Mouse (Mus musculus) embryonic stem cell, embryonic (primary cell): ENCODE results near the gene Slc27a2.
"Not testable (repeated sequence)": the region's sequence is repeated elsewhere in the genome, so short reads cannot be mapped to it uniquely, and the experiment has no call there.

Experiments
- CTCF ChIA-PET, 4 experiments: fragments of 300-600 bp in 2 of 4; fragments of 350-600 bp in 2 of 4; sonication (Branson Sonifier 250); formaldehyde crosslinking; loops; one replicate each; lab custom pipeline; 2022; ENCODE audit warnings: inconsistent platforms in 2 of 4; lab: Charles Lee
- POLR2A ChIA-PET, 4 experiments: fragments of 300-600 bp in 2 of 4; fragments of 350-600 bp in 2 of 4; sonication (Branson Sonifier 250); formaldehyde crosslinking; loops; one replicate each; lab custom pipeline; 2022; ENCODE audit warnings: antibody characterized with exemption in 4 of 4, inconsistent platforms in 1 of 4; lab: Charles Lee

Gene Slc27a2

GRCm38 (mm10) chr2:126593831-126594610 lies 41.8 kb downstream of the Slc27a2 start:
- CTCF ChIA-PET = interaction anchor here (0.6 to 2.6 kb wide), 63 partner anchors 7 to 1344 kb away, joined by 3 to 17 read pairs (median 4); partner anchors contain the start of genes Hdc (in 2 of the 4), Ap4e1 (in 1 of the 4), Blvra (in 1 of the 4) and Trpm7 (in 1 of the 4)
- POLR2A ChIA-PET = interaction anchor here in 3 of 4 experiments (0.6 to 1.7 kb wide), 11 partner anchors 10 to 413 kb away, joined by 3 to 7 read pairs (median 4); partner anchors contain the start of genes Slc27a2 (in 1 of the 3), Trpm7 (in 1 of the 3) and Usp8 (in 1 of the 3)

- ChIA-PET CTCF (interaction anchor here in 3 of 4 experiments (0.5 to 1.2 kb wide), 5 partner anchors 11 to 1821 kb away, joined by 3 to 5 read pairs (median 3); no protein-coding TSS in a partner anchor), POLR2A (interaction anchor here in 1 of 4 experiments (0.9 to 1.0 kb wide), 2 partner anchors 11 to 187 kb away, joined by 3 to 4 read pairs; partner anchors contain the start of gene Usp50)
Observed at GRCm38 (mm10) chr2:126596347-126597072, 44.3 kb downstream of the Slc27a2 start.

- POLR2A ChIA-PET = interaction anchor here in 2 of 4 experiments (0.8 to 2.2 kb wide), 5 partner anchors 22 to 186 kb away, joined by 3 to 8 read pairs (median 3); partner anchors contain the start of genes Hdc (in 2 of the 2) and Usp50 (in 1 of the 2)
- CTCF ChIA-PET = interaction anchor here (0.6 to 2.2 kb wide), 11 partner anchors 11 to 412 kb away, joined by 3 to 8 read pairs (median 3); partner anchors contain the start of gene Hdc (in 1 of the 4)
Observed at GRCm38 (mm10) chr2:126597279-126598241, 45.4 kb downstream of the Slc27a2 start.

DNA sequence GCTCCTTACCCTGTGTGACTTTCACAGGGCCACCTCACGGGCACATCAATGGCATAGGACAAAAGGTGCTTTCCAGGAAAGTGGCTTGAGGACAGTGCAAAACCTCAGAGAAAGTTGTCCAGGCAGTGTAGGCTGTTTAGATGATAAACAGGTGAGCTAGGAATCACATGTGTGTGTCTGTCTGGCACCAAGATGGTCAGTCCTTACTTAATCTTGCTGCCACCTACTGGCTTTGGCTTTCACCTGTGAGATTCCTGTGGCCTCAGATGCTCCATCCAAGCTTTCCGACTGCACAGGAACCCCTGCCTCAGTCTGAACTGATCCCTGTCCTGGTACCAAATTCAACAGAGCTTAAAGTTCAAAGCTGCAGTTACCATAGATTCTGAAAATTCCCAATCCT lies 46.2 kb downstream of the Slc27a2 start:
- POLR2A ChIA-PET = interaction anchor here in 2 of 4 experiments (0.7 to 2.2 kb wide), 5 partner anchors 21 to 93 kb away, joined by 3 to 8 read pairs (median 3); partner anchors contain the start of gene Hdc (in 2 of the 2)
- CTCF ChIA-PET = interaction anchor here (0.6 to 2.2 kb wide), 13 partner anchors 12 to 411 kb away, joined by 3 to 8 read pairs (median 3); partner anchors contain the start of gene Hdc (in 1 of the 4)

DNA sequence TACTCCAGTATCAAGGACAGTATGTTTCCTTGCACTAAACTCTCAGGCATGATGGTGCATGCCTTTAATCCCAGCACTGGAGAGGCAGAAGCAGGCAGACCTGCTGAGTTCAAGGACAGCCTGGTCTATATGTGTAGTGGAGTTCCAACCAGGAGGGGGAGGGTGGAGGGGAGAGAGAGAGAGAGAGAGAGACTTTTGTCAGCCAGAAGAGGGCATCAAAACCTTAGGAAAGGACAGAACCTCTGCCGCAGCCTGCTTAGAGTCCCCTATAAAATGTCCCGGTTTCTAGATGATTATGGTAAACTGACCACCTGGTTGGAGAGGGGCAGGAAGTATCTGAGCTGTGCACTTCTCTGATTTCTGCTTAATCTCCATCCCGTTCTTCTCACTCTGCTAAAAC lies 46.8 kb downstream of the Slc27a2 start:
- POLR2A ChIA-PET = interaction anchor here in 2 of 4 experiments (0.7 to 2.2 kb wide), 6 partner anchors 20 to 1308 kb away, joined by 3 to 8 read pairs (median 3); partner anchors contain the start of genes Hdc (in 2 of the 2) and Blvra (in 1 of the 2)
- CTCF ChIA-PET = interaction anchor here in 3 of 4 experiments (0.6 to 2.2 kb wide), 15 partner anchors 12 to 398 kb away, joined by 3 to 8 read pairs (median 4); partner anchors contain the start of gene Hdc (in 1 of the 3)

DNA sequence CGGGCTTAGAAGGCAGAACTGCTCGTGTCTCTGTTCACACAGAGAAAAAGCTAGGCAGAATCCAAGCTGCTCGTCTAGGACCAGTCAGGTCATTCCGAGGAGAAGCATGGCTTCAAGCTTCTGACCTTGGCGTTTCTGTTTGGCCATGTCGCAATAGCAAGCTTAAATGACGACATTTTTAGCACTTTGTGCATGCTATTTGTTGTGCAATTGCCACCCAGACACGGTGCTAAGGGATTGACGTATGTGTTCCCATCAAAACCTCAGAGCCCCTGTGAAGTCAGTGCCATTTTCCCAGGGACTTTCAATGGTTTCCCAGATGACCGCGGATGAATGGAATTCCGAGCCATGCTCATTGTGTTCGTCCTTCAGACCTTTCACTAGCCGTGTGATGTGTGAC lies 48.3 kb downstream of the Slc27a2 start:
- ChIA-PET CTCF (interaction anchor here in 1 of 4 experiments (0.6 to 1.4 kb wide), 2 partner anchors 42 to 56 kb away, joined by 3 read pairs; no protein-coding TSS in a partner anchor), POLR2A (interaction anchor here in 1 of 4 experiments (1.1 kb wide), 1 partner anchor 48 kb away, joined by 3 read pairs; the partner anchor contains the start of gene Slc27a2)

DNA sequence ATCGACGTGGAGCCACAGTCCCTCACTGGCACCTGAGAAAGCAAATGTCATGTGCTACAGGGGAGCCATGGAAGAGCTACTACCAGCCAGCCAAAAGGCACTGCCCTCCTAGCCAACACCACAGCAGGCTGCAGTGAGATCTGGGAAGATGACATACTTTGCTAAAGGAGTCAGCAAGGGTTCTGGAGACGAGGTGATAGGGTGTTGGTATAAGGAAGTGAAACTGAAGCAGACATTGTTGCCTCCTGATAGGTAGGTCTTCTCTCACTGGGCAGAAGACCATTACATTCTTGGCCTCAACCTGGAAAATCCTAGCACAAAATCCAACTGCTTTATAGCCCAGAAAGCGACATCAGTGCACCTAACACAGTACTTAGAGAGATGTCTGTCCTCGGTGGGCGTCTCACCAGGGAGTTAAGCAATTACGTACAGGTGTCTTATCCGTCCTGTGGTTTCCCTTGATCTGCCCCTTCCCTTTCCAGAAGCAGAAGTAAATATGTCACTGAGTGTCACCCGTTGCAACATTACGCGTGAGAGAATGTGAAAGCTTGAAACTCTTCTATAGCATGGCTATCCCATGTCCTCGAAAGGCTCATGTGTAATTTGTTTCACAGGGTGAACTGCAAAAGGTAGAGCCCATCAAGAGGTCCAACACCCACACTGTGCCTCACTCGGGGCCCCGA lies 49.9 kb downstream of the Slc27a2 start:
- ChIA-PET CTCF (no interaction called here), POLR2A (no interaction called here)

- POLR2A ChIA-PET = no interaction called here
- CTCF ChIA-PET = no interaction called here
Observed at GRCm38 (mm10) chr2:126606061-126606687, 54.0 kb downstream of the Slc27a2 start.

DNA sequence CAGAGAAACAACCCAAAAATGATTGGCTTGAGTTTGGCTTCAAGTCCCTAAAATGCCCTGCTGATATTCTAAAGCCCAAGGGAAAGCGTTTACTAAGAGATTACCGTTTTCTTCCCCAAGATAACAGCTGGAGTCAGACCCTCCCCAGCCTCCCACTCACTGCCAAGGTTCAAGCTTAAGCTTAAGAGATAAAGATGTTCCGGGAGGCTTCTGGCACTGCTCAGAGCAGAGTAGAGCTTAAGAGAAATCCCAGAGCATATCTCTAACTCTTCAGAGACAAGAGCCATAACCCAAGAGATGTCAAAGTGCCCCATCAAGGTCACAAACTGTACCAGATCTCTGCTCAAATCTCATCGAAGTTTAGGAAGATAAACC lies 54.5 kb downstream of the Slc27a2 start:
- ChIA-PET POLR2A (no interaction called here), CTCF (interaction anchor here in 1 of 4 experiments (1.8 kb wide), 1 partner anchor 13 kb away, joined by 6 read pairs; no protein-coding TSS in a partner anchor)

GRCm38 (mm10) chr2:126607553-126608203 lies 55.5 kb downstream of the Slc27a2 start:
- CTCF ChIA-PET = interaction anchor here in 2 of 4 experiments (0.7 to 1.8 kb wide), 3 partner anchors 12 to 14 kb away, joined by 3 to 6 read pairs (median 3); no protein-coding TSS in a partner anchor
- POLR2A ChIA-PET = interaction anchor here in 2 of 4 experiments (0.6 to 0.8 kb wide), 2 partner anchors 12 to 1181 kb away, joined by 3 to 4 read pairs; no protein-coding TSS in a partner anchor

DNA sequence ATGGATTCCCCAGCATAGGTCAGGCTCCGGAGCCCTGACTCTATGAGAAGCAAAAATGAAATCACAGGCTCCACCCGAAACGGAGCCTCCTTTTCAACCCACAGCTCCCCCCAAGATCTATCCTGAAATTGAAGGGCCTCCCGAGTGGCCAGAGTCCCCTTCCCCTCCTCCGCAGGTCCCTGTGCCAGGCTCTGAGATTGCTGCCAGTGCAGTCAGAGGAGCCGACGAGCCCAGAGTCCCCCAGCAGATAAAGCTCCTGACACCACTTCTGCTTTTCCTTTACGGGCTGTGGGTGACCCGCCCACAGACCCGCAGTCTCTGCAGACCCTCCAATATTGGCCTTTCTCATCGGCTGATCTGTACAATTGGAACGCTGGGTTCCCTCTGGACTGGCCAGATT lies 57.4 kb downstream of the Slc27a2 start:
- POLR2A ChIA-PET, CTCF ChIA-PET: not testable (repeated sequence)

DNA sequence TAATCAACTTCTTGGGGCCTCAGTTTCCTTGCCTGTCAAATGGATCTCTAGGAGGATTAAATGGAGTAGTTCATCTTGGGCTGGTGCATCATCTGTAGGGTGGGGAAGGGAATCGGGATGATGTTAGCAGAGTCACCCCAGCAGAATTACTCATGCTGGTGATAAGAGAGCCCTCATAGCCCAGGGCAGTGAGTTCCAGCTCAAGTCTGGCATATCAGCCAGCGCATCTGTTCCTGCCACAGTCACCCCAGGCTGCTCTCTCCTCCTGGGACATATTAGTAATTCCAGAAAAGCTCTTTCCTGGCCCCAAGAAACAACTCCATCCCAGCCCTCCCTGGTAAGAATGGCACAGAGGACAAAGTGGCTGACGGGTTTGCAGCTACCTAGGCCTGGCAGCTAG lies 63.1 kb downstream of the Slc27a2 start:
- ChIA-PET POLR2A (interaction anchor here in 1 of 4 experiments (0.6 kb wide), 1 partner anchor 9 kb away, joined by 3 read pairs; no protein-coding TSS in a partner anchor), CTCF (interaction anchor here in 1 of 4 experiments (1.5 kb wide), 1 partner anchor 22 kb away, joined by 3 read pairs; no protein-coding TSS in a partner anchor)

GRCm38 (mm10) chr2:126618470-126619179 lies 66.4 kb downstream of the Slc27a2 start:
- ChIA-PET POLR2A (interaction anchor here in 3 of 4 experiments (0.7 to 1.9 kb wide), 6 partner anchors 9 to 20 kb away, joined by 3 to 8 read pairs (median 4); no protein-coding TSS in a partner anchor), CTCF (interaction anchor here in 3 of 4 experiments (0.6 to 2.2 kb wide), 5 partner anchors 20 to 49 kb away, joined by 3 to 11 read pairs (median 4); no protein-coding TSS in a partner anchor)

- POLR2A ChIA-PET = interaction anchor here in 3 of 4 experiments (0.7 to 1.9 kb wide), 6 partner anchors 8 to 21 kb away, joined by 3 to 8 read pairs (median 4); no protein-coding TSS in a partner anchor
- CTCF ChIA-PET = interaction anchor here (0.6 to 2.2 kb wide), 7 partner anchors 11 to 48 kb away, joined by 3 to 11 read pairs (median 3); no protein-coding TSS in a partner anchor
Observed at GRCm38 (mm10) chr2:126619249-126619704, 67.1 kb downstream of the Slc27a2 start, which contains the start of gene Hdc. Gene Hdc (minus strand): TSS chr2:126619299.
